Mouse (Mus musculus): Measurements from ENCODE around the gene Parm1. TPM values are rescaled to one million over a fixed set of nuclear protein-coding genes. Genes with fewer than 3 reads are reported as not detected.

Parm1 gene
- total and polyA plus RNA-seq, 2 experiments from 2014 or later, result 8.8 to 13.1 TPM

DNA sequence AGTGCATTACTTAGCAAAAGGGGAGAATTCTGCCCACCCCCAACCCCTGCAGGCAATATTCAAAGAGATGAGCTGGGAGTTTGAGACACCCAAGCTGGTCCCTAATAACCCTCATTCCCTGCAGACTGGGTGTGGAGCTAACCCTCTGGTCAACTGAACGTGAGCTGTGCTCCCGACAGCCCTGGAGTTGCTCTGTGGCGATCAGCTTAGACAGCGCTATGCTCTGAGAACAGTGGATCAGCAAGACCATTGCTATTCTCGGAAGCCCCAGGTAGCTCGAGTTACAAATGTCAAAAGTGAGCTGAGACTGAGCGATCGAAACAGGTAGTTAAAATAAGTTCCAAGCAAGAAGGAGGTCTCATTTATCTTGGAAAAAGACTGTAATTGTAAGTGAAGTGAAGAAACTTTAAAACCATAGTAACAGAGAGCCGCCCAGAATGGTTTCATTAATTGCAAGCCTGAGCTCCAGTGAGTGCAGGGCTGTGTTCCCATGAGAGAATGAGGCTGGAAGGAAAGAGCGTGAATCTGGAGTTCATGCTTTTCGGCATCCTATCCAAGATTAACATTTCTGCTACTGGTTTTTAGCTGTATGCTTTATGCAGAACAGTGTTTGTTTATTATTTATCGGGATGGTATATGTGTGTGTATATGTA is 86.5 kb downstream of the Parm1 start:
- no peak overlapping the region for H3K9ac ChIP-seq (replicated peaks; ENCODE audit: low read length, poor library complexity, severe bottlenecking)
- DNase-seq (ENCODE audit: low spot score) (peak; percentile 35), ATAC-seq (ENCODE audit: low FRiP score) (peak; percentile 38; the same call in 1 of the 2 replicates)
- no peaks in the 10 kb centered on the region for H3K36me3 ChIP-seq (ENCODE audit: insufficient read depth, low read length)
- no peak overlapping the region for H3K27ac ChIP-seq (ENCODE audit: low read depth, low read length)
- 64% methylated on average over 12 of the region's 12 CpGs for WGBS
- TF ChIP-seq CTCF (IDR thresholded peaks at IDR 0.05), result no peak
- no peaks in the 10 kb centered on the region for H3K4me1 ChIP-seq (ENCODE audit: insufficient read depth, low read length)
- H3K9me3 ChIP-seq (ENCODE audit: low read length), result no peaks in the 10 kb centered on the region
- no peak overlapping the region for H3K4me2 ChIP-seq (ENCODE audit: low read depth, low read length, poor library complexity, severe bottlenecking)
- no peak overlapping the region for H3K4me3 ChIP-seq (ENCODE audit: low read depth, low read length)
- H3K27me3 ChIP-seq (ENCODE audit: insufficient read depth, low read length), result no peaks in the 10 kb centered on the region

DNA sequence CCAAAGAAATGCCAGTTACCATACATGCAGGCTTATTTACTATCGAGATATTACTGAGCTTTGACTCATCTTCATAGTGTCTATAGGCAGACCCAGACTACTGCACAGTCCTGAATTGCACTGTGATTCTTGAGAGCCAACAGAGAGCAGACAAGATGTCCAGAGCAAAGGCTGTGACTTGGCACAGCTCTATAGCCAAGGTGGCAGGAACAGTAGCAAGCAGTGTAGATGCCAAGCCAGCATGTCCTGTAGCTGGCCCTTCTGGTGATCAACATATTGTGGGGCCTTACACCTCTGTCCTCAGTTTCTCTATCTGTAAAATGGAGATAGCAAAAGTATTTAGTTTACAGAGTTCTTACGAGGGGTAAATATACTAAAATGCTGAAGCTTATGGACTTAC is 89.8 kb downstream of the Parm1 start:
- no peak for DNase-seq (ENCODE audit: low spot score)
- H3K4me3 ChIP-seq (ENCODE audit: low read depth, low read length), result no peak overlapping the region

DNA sequence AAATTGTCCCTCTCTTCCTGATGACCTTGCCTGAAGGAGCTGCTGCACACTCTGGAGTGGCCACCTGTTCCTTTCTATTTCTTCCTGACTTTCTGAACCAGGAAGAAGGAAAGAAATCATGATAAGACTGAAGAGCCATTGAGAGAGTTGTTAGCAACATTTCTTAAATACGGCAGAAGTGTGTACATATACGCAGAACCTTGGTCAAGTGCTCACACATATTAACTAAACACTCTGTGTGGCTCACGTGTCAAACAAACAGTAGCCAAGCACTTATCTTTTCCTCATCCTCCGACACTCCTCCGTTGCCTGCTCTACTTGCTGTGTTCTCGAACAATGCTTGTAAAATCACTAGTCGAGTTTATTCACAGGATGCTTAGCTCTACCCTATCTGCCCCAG is 90.4 kb downstream of the Parm1 start:
- no peak for ATAC-seq (ENCODE audit: low FRiP score)
- no peak for TF ChIP-seq CTCF (IDR thresholded peaks at IDR 0.05)
- no peaks in the 10 kb centered on the region for H3K27me3 ChIP-seq (ENCODE audit: insufficient read depth, low read length)
- WGBS, result 91% methylated on average over 7 of the region's 7 CpGs
- H3K9ac ChIP-seq (replicated peaks; ENCODE audit: low read length, poor library complexity, severe bottlenecking), result no peak overlapping the region
- no peak overlapping the region for H3K4me2 ChIP-seq (ENCODE audit: low read depth, low read length, poor library complexity, severe bottlenecking)
- H3K9me3 ChIP-seq (ENCODE audit: low read length), result no peaks in the 10 kb centered on the region
- H3K4me1 ChIP-seq (ENCODE audit: insufficient read depth, low read length), result no peaks in the 10 kb centered on the region
- DNase-seq (ENCODE audit: low spot score), result no peak
- no peak overlapping the region for H3K4me3 ChIP-seq (ENCODE audit: low read depth, low read length)
- H3K27ac ChIP-seq (ENCODE audit: low read depth, low read length), result no peak overlapping the region
- H3K36me3 ChIP-seq (ENCODE audit: insufficient read depth, low read length), result no peaks in the 10 kb centered on the region

More for the DNA sequence above, 89.8 kb downstream of the Parm1 start:
- TF ChIP-seq CTCF (IDR thresholded peaks at IDR 0.05), result no peak
- ATAC-seq (ENCODE audit: low FRiP score), result no peak
- no peak overlapping the region for H3K4me2 ChIP-seq (ENCODE audit: low read depth, low read length, poor library complexity, severe bottlenecking)
- H3K36me3 ChIP-seq (ENCODE audit: insufficient read depth, low read length), result no peaks in the 10 kb centered on the region
- H3K4me1 ChIP-seq (ENCODE audit: insufficient read depth, low read length), result no peaks in the 10 kb centered on the region
- no peaks in the 10 kb centered on the region for H3K9me3 ChIP-seq (ENCODE audit: low read length)
- no peaks in the 10 kb centered on the region for H3K27me3 ChIP-seq (ENCODE audit: insufficient read depth, low read length)
- 89% methylated on average over 2 of the region's 2 CpGs for WGBS
- no peak overlapping the region for H3K9ac ChIP-seq (replicated peaks; ENCODE audit: low read length, poor library complexity, severe bottlenecking)
- no peak overlapping the region for H3K27ac ChIP-seq (ENCODE audit: low read depth, low read length)

DNA sequence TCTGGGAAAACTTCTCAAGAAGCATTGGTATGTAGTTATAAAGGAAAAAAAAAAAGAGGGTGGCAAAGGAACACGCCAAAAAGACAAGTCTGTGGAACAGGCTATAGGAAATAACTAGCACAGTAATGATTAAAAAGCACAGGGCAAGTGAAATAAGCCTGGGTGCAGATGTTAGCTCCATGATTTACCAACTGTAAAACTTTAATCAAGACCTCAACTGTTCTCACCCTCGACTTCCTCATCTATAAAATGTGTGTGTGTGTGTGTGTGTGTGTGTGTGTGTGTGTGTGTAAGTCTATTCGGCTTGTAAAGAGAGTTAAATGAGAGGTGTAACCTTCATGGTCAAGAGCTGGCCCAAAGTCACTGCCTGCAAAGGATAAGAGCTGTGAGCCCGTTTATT is 91.6 kb downstream of the Parm1 start:
- H3K36me3 ChIP-seq (ENCODE audit: insufficient read depth, low read length), result no peaks in the 10 kb centered on the region
- H3K27me3 ChIP-seq (ENCODE audit: insufficient read depth, low read length), result no peaks in the 10 kb centered on the region
- 82% methylated on average over 4 of the region's 4 CpGs for WGBS
- H3K9me3 ChIP-seq (ENCODE audit: low read length), result no peaks in the 10 kb centered on the region
- DNase-seq (ENCODE audit: low spot score) (no peak), ATAC-seq (ENCODE audit: low FRiP score) (no peak)
- no peak overlapping the region for H3K9ac ChIP-seq (replicated peaks; ENCODE audit: low read length, poor library complexity, severe bottlenecking)
- H3K4me2 ChIP-seq (ENCODE audit: low read depth, low read length, poor library complexity, severe bottlenecking), result no peak overlapping the region
- no peak overlapping the region for H3K27ac ChIP-seq (ENCODE audit: low read depth, low read length)
- no peaks in the 10 kb centered on the region for H3K4me1 ChIP-seq (ENCODE audit: insufficient read depth, low read length)
- TF ChIP-seq CTCF (IDR thresholded peaks at IDR 0.05), result no peak
- no peak overlapping the region for H3K4me3 ChIP-seq (ENCODE audit: low read depth, low read length)

DNA sequence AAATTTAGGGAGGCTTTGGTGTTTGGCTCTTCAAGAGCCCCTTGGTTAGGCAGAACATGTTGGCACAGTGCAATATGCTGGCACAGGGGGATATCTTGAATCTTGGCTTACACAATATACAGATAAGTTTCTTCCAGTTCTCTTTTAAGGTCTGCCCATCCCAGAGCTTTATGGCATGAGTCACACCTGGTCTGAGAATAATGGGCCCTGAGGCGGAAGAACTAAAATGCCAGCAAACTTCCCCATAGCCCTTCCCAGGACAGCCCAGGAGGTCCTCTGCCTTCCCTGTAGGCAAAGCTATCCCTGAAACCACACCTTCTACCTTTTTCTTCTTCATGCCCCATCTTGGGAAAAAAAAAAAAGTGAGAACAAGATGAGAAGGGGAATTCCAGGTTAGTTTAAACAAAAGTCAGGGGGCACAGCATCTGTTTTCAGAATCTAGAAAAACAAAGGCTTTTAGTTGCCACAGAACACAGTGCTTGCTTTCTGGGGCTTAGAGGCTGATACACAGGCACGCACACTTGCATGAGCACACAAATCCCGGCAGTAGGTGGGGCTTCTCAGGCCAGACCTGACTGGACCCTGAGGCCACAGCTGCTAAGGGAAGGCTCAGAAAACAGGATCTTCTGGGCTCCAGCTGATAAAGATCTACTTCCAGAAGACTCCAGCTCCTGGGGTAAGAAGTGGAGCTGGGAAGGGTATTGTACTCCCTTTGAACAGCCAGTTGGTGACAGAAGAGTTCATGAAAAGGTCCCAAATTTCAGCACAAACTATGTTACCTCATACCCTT is 92.3 kb downstream of the Parm1 start:
- ATAC-seq (ENCODE audit: low FRiP score) (no peak), DNase-seq (ENCODE audit: low spot score) (no peak)
- Histone ChIP-seq H3K9ac (replicated peaks; ENCODE audit: low read length, poor library complexity, severe bottlenecking) (no peak overlapping the region), H3K27me3 (ENCODE audit: insufficient read depth, low read length) (no peaks in the 10 kb centered on the region), H3K4me3 (ENCODE audit: low read depth, low read length) (no peak overlapping the region), H3K36me3 (ENCODE audit: insufficient read depth, low read length) (no peaks in the 10 kb centered on the region), H3K9me3 (ENCODE audit: low read length) (no peaks in the 10 kb centered on the region), H3K4me2 (ENCODE audit: low read depth, low read length, poor library complexity, severe bottlenecking) (no peak overlapping the region), H3K4me1 (ENCODE audit: insufficient read depth, low read length) (no peaks in the 10 kb centered on the region), H3K27ac (ENCODE audit: low read depth, low read length) (no peak overlapping the region)
- TF ChIP-seq CTCF (IDR thresholded peaks at IDR 0.05), result no peak
- 79% methylated on average over 3 of the region's 3 CpGs for WGBS

DNA sequence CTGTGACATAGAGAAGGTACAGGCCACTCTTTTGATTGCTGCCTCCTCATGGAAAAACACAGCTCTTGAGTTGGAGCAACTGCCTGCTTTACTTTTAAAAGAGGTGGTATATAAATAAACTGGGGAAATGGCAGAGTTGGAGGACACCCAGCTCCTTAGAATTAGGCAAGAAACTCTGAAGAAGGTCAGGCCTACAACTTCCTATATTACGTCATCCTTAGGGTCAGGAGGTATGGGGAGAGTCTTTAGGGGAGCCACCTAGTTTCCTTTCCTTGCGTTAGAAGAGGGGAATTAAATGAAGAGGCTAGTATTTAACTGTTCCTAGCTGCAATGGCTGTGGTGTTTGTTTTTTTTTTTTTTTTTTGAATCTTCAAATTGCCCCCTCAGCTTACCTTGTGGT is 93.1 kb downstream of the Parm1 start:
- no peak overlapping the region for H3K27ac ChIP-seq (ENCODE audit: low read depth, low read length)
- H3K4me3 ChIP-seq (ENCODE audit: low read depth, low read length), result no peak overlapping the region
- H3K9ac ChIP-seq (replicated peaks; ENCODE audit: low read length, poor library complexity, severe bottlenecking), result no peak overlapping the region
- H3K27me3 ChIP-seq (ENCODE audit: insufficient read depth, low read length), result no peaks in the 10 kb centered on the region
- H3K4me2 ChIP-seq (ENCODE audit: low read depth, low read length, poor library complexity, severe bottlenecking), result no peak overlapping the region
- no peaks in the 10 kb centered on the region for H3K4me1 ChIP-seq (ENCODE audit: insufficient read depth, low read length)
- 85% methylated on average over 2 of the region's 2 CpGs for WGBS
- no peaks in the 10 kb centered on the region for H3K36me3 ChIP-seq (ENCODE audit: insufficient read depth, low read length)
- no peak for ATAC-seq (ENCODE audit: low FRiP score)
- TF ChIP-seq CTCF (IDR thresholded peaks at IDR 0.05), result no peak
- no peaks in the 10 kb centered on the region for H3K9me3 ChIP-seq (ENCODE audit: low read length)
- no peak for DNase-seq (ENCODE audit: low spot score)

Measured in midbrain, postnatal 0 days (tissue).